In the genomic region with DNA sequence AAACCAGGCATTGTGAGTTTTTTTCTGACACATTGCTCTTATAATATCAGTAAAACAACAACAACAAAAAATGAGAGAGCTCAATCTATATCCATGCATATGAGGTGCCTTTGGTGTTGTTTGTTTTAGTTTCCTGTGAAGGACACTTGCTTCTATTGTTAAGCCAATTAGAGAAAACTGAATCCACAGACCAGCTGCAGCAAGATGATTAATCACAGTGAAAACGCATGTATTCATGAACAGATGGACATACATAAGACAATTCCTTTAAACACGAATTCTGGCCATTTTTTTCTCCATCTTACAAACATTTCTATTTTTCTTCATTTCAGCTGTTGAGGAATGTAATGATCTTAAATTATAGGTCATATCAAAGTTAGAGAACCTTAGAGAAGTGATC, we compare ENCODE assay signal across 25 mouse cellular contexts.
"Had no signal": no experiment of that assay in that cellular context is flagged by ENCODE, and none has a peak within 500 bp of the region (broad histone marks: within the 10 kb centered on the region; RNA-seq: fewer than 3 reads in every experiment).

No protein-coding gene starts in this region.

- H3K27me3 ChIP-seq: limb, embryonic 13.5 days; liver, embryonic 12.5 days; liver, embryonic 15.5 days; lung, embryonic 15.5 days; megakaryocyte, embryonic 14.5 days; midbrain, embryonic 13.5 days; neural tube, embryonic 13.5 days; stomach, embryonic 15.5 days had no signal

- H3K4me1 ChIP-seq: limb, embryonic 10.5 days; limb, embryonic 13.5 days; liver, embryonic 12.5 days; liver, embryonic 15.5 days; lung, embryonic 15.5 days; megakaryocyte, embryonic 14.5 days; midbrain, embryonic 10.5 days; midbrain, embryonic 13.5 days; neural tube, embryonic 13.5 days; stomach, embryonic 15.5 days had no signal

- H3K27ac ChIP-seq: kidney, postnatal 0 days; layer of hippocampus, adult 2 months; limb, embryonic 10.5 days; limb, embryonic 13.5 days; liver, embryonic 12.5 days; liver, embryonic 15.5 days; lung, embryonic 15.5 days; midbrain, embryonic 10.5 days; midbrain, embryonic 13.5 days; neural tube, embryonic 13.5 days; stomach, embryonic 15.5 days had no signal

- H3K4me3 ChIP-seq: layer of hippocampus, adult 2 months; limb, embryonic 10.5 days; limb, embryonic 13.5 days; liver, embryonic 12.5 days; liver, embryonic 15.5 days; lung, embryonic 15.5 days; megakaryocyte, embryonic 14.5 days; midbrain, embryonic 10.5 days; midbrain, embryonic 13.5 days; myocyte; neural tube, embryonic 13.5 days; stomach, embryonic 15.5 days had no signal

- H3K36me3 ChIP-seq: limb, embryonic 10.5 days; limb, embryonic 13.5 days; liver, embryonic 12.5 days; liver, embryonic 15.5 days; lung, embryonic 15.5 days; midbrain, embryonic 10.5 days; midbrain, embryonic 13.5 days; neural tube, embryonic 13.5 days; stomach, embryonic 15.5 days had no signal

- H3K9ac ChIP-seq: limb, embryonic 13.5 days; liver, embryonic 12.5 days; liver, embryonic 15.5 days; lung, embryonic 15.5 days; midbrain, embryonic 13.5 days; neural tube, embryonic 13.5 days; stomach, embryonic 15.5 days had no signal

- H3K4me2 ChIP-seq: limb, embryonic 13.5 days; liver, embryonic 12.5 days; liver, embryonic 15.5 days; lung, embryonic 15.5 days; midbrain, embryonic 13.5 days; neural tube, embryonic 13.5 days; stomach, embryonic 15.5 days had no signal

- ATAC-seq: liver, embryonic 12.5 days; midbrain, embryonic 13.5 days; midbrain, embryonic 16.5 days had no signal

- H3K9me3 ChIP-seq: limb, embryonic 10.5 days; limb, embryonic 13.5 days; liver, embryonic 12.5 days; liver, embryonic 15.5 days; lung, embryonic 15.5 days; midbrain, embryonic 10.5 days; midbrain, embryonic 13.5 days; neural tube, embryonic 13.5 days; stomach, embryonic 15.5 days had no signal

- DNase-seq: kidney, postnatal 25 days; liver; lung, adult 18-20 months; lung, postnatal 10 days; lung, postnatal 36 days; right cerebral cortex, adult 18-20 months; right cerebral cortex, postnatal 14 days; spleen, adult 18-20 months; thymus, adult 2 months; thymus, postnatal 14 days; thymus, postnatal 4 days had no signal
